Mouse (Mus musculus): Measurements from ENCODE around the gene 1700021F05Rik. TPM values are rescaled to one million over a fixed set of nuclear protein-coding genes. Genes with fewer than 3 reads are reported as not detected.

The 1700021F05Rik gene
- polyA plus RNA-seq, 1 experiment from 2014 or later, result 65.9 TPM

- no peak overlapping the region for H3K9ac ChIP-seq (ENCODE audit: low read length)
- no peak for DNase-seq (ENCODE audit: low spot score)
- H3K27me3 ChIP-seq (replicated peaks; ENCODE audit: control insufficient read depth, insufficient read depth, low read length), result no peaks in the 10 kb centered on the region
- 76% methylated on average over 4 of the region's 4 CpGs for WGBS
- no peaks in the 10 kb centered on the region for H3K9me3 ChIP-seq (ENCODE audit: control insufficient read depth, low read length)
- H3K4me2 ChIP-seq (ENCODE audit: low read length), result no peak overlapping the region
- no peak overlapping the region for H3K4me3 ChIP-seq (ENCODE audit: low read depth, low read length)
- ATAC-seq (replicated peaks; ENCODE audit: low FRiP score, low TSS enrichment, low read depth), result no peak
- H3K36me3 ChIP-seq (ENCODE audit: control insufficient read depth, insufficient read depth, low read length), result peaks cover 44% of the 10 kb centered on the region
- H3K27ac ChIP-seq (ENCODE audit: low read depth), result no peak overlapping the region
- no peaks in the 10 kb centered on the region for H3K4me1 ChIP-seq (replicated peaks; ENCODE audit: control insufficient read depth, insufficient read depth, low read length)
Measured at GRCm38 (mm10) chr10:43507051-43507450, 33.7 kb downstream of the 1700021F05Rik start.

GRCm38 (mm10) chr10:43504291-43504690 lies 36.5 kb downstream of the 1700021F05Rik start:
- Histone ChIP-seq H3K27me3 (replicated peaks; ENCODE audit: control insufficient read depth, insufficient read depth, low read length) (no peaks in the 10 kb centered on the region), H3K9me3 (ENCODE audit: control insufficient read depth, low read length) (no peaks in the 10 kb centered on the region), H3K27ac (ENCODE audit: low read depth) (no peak overlapping the region), H3K36me3 (ENCODE audit: control insufficient read depth, insufficient read depth, low read length) (peaks cover 28% of the 10 kb centered on the region), H3K4me2 (ENCODE audit: low read length) (no peak overlapping the region), H3K4me1 (replicated peaks; ENCODE audit: control insufficient read depth, insufficient read depth, low read length) (no peaks in the 10 kb centered on the region), H3K4me3 (ENCODE audit: low read depth, low read length) (no peak overlapping the region), H3K9ac (ENCODE audit: low read length) (no peak overlapping the region)
- WGBS, result 67% methylated on average over 1 of the region's 1 CpGs
- ATAC-seq (replicated peaks; ENCODE audit: low FRiP score, low TSS enrichment, low read depth), result no peak
- DNase-seq (ENCODE audit: low spot score), result no peak

- H3K36me3 ChIP-seq (ENCODE audit: control insufficient read depth, insufficient read depth, low read length), result peaks cover 40% of the 10 kb centered on the region
- no peak for ATAC-seq (replicated peaks; ENCODE audit: low FRiP score, low TSS enrichment, low read depth)
Measured at GRCm38 (mm10) chr10:43502599-43502998, 38.2 kb downstream of the 1700021F05Rik start.

GRCm38 (mm10) chr10:43490846-43491245 lies 49.9 kb downstream of the 1700021F05Rik start:
- DNase-seq (ENCODE audit: low spot score), result no peak

More at GRCm38 (mm10) chr10:43502599-43502998, 38.2 kb downstream of the 1700021F05Rik start:
- no peak overlapping the region for H3K27ac ChIP-seq (ENCODE audit: low read depth)
- no peak overlapping the region for H3K9ac ChIP-seq (ENCODE audit: low read length)
- no peaks in the 10 kb centered on the region for H3K4me1 ChIP-seq (replicated peaks; ENCODE audit: control insufficient read depth, insufficient read depth, low read length)
- no peak overlapping the region for H3K4me2 ChIP-seq (ENCODE audit: low read length)
- 96% methylated on average over 4 of the region's 4 CpGs for WGBS
- H3K9me3 ChIP-seq (ENCODE audit: control insufficient read depth, low read length), result no peaks in the 10 kb centered on the region
- H3K4me3 ChIP-seq (ENCODE audit: low read depth, low read length), result no peak overlapping the region
- DNase-seq (ENCODE audit: low spot score), result no peak
- H3K27me3 ChIP-seq (replicated peaks; ENCODE audit: control insufficient read depth, insufficient read depth, low read length), result no peaks in the 10 kb centered on the region

GRCm38 (mm10) chr10:43490034-43490433 lies 50.8 kb downstream of the 1700021F05Rik start:
- WGBS, result 58% methylated on average over 8 of the region's 8 CpGs
- peaks cover 8% of the 10 kb centered on the region for H3K4me1 ChIP-seq (replicated peaks; ENCODE audit: control insufficient read depth, insufficient read depth, low read length)
- no peak overlapping the region for H3K27ac ChIP-seq (ENCODE audit: low read depth)
- DNase-seq (ENCODE audit: low spot score) (no peak), ATAC-seq (replicated peaks; ENCODE audit: low FRiP score, low TSS enrichment, low read depth) (no peak)
- no peak overlapping the region for H3K4me2 ChIP-seq (ENCODE audit: low read length)
- H3K27me3 ChIP-seq (replicated peaks; ENCODE audit: control insufficient read depth, insufficient read depth, low read length), result no peaks in the 10 kb centered on the region
- peaks cover 9% of the 10 kb centered on the region; the same call in 1 of the 2 replicates for H3K36me3 ChIP-seq (ENCODE audit: control insufficient read depth, insufficient read depth, low read length)
- H3K9me3 ChIP-seq (ENCODE audit: control insufficient read depth, low read length), result no peaks in the 10 kb centered on the region
- H3K4me3 ChIP-seq (ENCODE audit: low read depth, low read length), result no peak overlapping the region
- H3K9ac ChIP-seq (ENCODE audit: low read length), result no peak overlapping the region

More at GRCm38 (mm10) chr10:43490846-43491245, 49.9 kb downstream of the 1700021F05Rik start:
- Histone ChIP-seq H3K9ac (ENCODE audit: low read length) (no peak overlapping the region), H3K27me3 (replicated peaks; ENCODE audit: control insufficient read depth, insufficient read depth, low read length) (no peaks in the 10 kb centered on the region), H3K4me2 (ENCODE audit: low read length) (no peak overlapping the region), H3K4me3 (ENCODE audit: low read depth, low read length) (no peak overlapping the region), H3K9me3 (ENCODE audit: control insufficient read depth, low read length) (no peaks in the 10 kb centered on the region), H3K4me1 (replicated peaks; ENCODE audit: control insufficient read depth, insufficient read depth, low read length) (peaks cover 8% of the 10 kb centered on the region), H3K27ac (ENCODE audit: low read depth) (no peak overlapping the region), H3K36me3 (ENCODE audit: control insufficient read depth, insufficient read depth, low read length) (peaks cover 17% of the 10 kb centered on the region)
- ATAC-seq (replicated peaks; ENCODE audit: low FRiP score, low TSS enrichment, low read depth), result 0 out of 2 replicates have a peak, but pooled peaks have one; percentile 24
- WGBS, result 80% methylated on average over 5 of the region's 5 CpGs

GRCm38 (mm10) chr10:43489550-43489949 lies 51.2 kb downstream of the 1700021F05Rik start:
- Histone ChIP-seq H3K9ac (ENCODE audit: low read length) (no peak overlapping the region), H3K4me2 (ENCODE audit: low read length) (no peak overlapping the region), H3K9me3 (ENCODE audit: control insufficient read depth, low read length) (no peaks in the 10 kb centered on the region), H3K36me3 (ENCODE audit: control insufficient read depth, insufficient read depth, low read length) (peaks cover 4% of the 10 kb centered on the region; the same call in 1 of the 2 replicates), H3K4me3 (ENCODE audit: low read depth, low read length) (no peak overlapping the region), H3K4me1 (replicated peaks; ENCODE audit: control insufficient read depth, insufficient read depth, low read length) (peaks cover 8% of the 10 kb centered on the region), H3K27me3 (replicated peaks; ENCODE audit: control insufficient read depth, insufficient read depth, low read length) (no peaks in the 10 kb centered on the region), H3K27ac (ENCODE audit: low read depth) (no peak overlapping the region)
- ATAC-seq (replicated peaks; ENCODE audit: low FRiP score, low TSS enrichment, low read depth) (no peak), DNase-seq (ENCODE audit: low spot score) (no peak)
- WGBS, result 24% methylated on average over 6 of the region's 6 CpGs

- WGBS, result 79% methylated on average over 7 of the region's 7 CpGs
- no peaks in the 10 kb centered on the region for H3K9me3 ChIP-seq (ENCODE audit: control insufficient read depth, low read length)
- H3K27ac ChIP-seq (ENCODE audit: low read depth), result no peak overlapping the region
- H3K27me3 ChIP-seq (replicated peaks; ENCODE audit: control insufficient read depth, insufficient read depth, low read length), result no peaks in the 10 kb centered on the region
- no peak overlapping the region for H3K4me3 ChIP-seq (ENCODE audit: low read depth, low read length)
- ATAC-seq (replicated peaks; ENCODE audit: low FRiP score, low TSS enrichment, low read depth) (no peak), DNase-seq (ENCODE audit: low spot score) (no peak)
- H3K4me1 ChIP-seq (replicated peaks; ENCODE audit: control insufficient read depth, insufficient read depth, low read length), result peaks cover 8% of the 10 kb centered on the region
- H3K4me2 ChIP-seq (ENCODE audit: low read length), result no peak overlapping the region
- H3K9ac ChIP-seq (ENCODE audit: low read length), result no peak overlapping the region
- H3K36me3 ChIP-seq (ENCODE audit: control insufficient read depth, insufficient read depth, low read length), result peaks cover under 1% of the 10 kb centered on the region; the same call in 1 of the 2 replicates
Measured at GRCm38 (mm10) chr10:43489139-43489538, 51.7 kb downstream of the 1700021F05Rik start.

- ATAC-seq (replicated peaks; ENCODE audit: low FRiP score, low TSS enrichment, low read depth) (no peak), DNase-seq (ENCODE audit: low spot score) (no peak)
- no peak overlapping the region for H3K4me2 ChIP-seq (ENCODE audit: low read length)
- H3K9ac ChIP-seq (ENCODE audit: low read length), result no peak overlapping the region
- H3K4me3 ChIP-seq (ENCODE audit: low read depth, low read length), result no peak overlapping the region
- no peaks in the 10 kb centered on the region for H3K9me3 ChIP-seq (ENCODE audit: control insufficient read depth, low read length)
- no peak overlapping the region for H3K27ac ChIP-seq (ENCODE audit: low read depth)
- H3K4me1 ChIP-seq (replicated peaks; ENCODE audit: control insufficient read depth, insufficient read depth, low read length), result peaks cover 13% of the 10 kb centered on the region
- no peaks in the 10 kb centered on the region for H3K27me3 ChIP-seq (replicated peaks; ENCODE audit: control insufficient read depth, insufficient read depth, low read length)
- 68% methylated on average over 4 of the region's 4 CpGs for WGBS
- H3K36me3 ChIP-seq (ENCODE audit: control insufficient read depth, insufficient read depth, low read length), result no peaks in the 10 kb centered on the region
Measured at GRCm38 (mm10) chr10:43488258-43488657, 52.5 kb downstream of the 1700021F05Rik start.

- H3K27me3 ChIP-seq (replicated peaks; ENCODE audit: control insufficient read depth, insufficient read depth, low read length), result no peaks in the 10 kb centered on the region
- no peak for ATAC-seq (replicated peaks; ENCODE audit: low FRiP score, low TSS enrichment, low read depth)
- no peak overlapping the region for H3K27ac ChIP-seq (ENCODE audit: low read depth)
- no peaks in the 10 kb centered on the region for H3K9me3 ChIP-seq (ENCODE audit: control insufficient read depth, low read length)
- H3K4me3 ChIP-seq (ENCODE audit: low read depth, low read length), result no peak overlapping the region
- H3K4me1 ChIP-seq (replicated peaks; ENCODE audit: control insufficient read depth, insufficient read depth, low read length), result peaks cover 20% of the 10 kb centered on the region
- no peak overlapping the region for H3K9ac ChIP-seq (ENCODE audit: low read length)
- no peak overlapping the region for H3K4me2 ChIP-seq (ENCODE audit: low read length)
- no peaks in the 10 kb centered on the region for H3K36me3 ChIP-seq (ENCODE audit: control insufficient read depth, insufficient read depth, low read length)
- DNase-seq (ENCODE audit: low spot score), result no peak
- WGBS, result 75% methylated on average over 3 of the region's 3 CpGs
Measured at GRCm38 (mm10) chr10:43487441-43488010, 53.3 kb downstream of the 1700021F05Rik start.

Data from intestine, embryonic 14.5 days (tissue).